Mouse (Mus musculus): ENCODE measurements around the gene Smtnl1. TPM values are rescaled to one million over a fixed set of nuclear protein-coding genes. Genes with fewer than 3 reads are reported as not detected.

Smtnl1 gene
- polyA plus RNA-seq, 2 experiments: 0.24 to 0.55 TPM

- 92% methylated on average over 3 of the region's 3 CpGs for WGBS
- Histone ChIP-seq H3K4me2 (replicated peaks; ENCODE audit: low read depth, low read length, severe bottlenecking) (no peak overlapping the region), H3K36me3 (ENCODE audit: control insufficient read depth, insufficient read depth, low read length) (no peaks in the 10 kb centered on the region), H3K9me3 (ENCODE audit: control insufficient read depth, low read length) (no peaks in the 10 kb centered on the region), H3K4me1 (ENCODE audit: control insufficient read depth, insufficient read depth, low read length) (no peaks in the 10 kb centered on the region), H3K27me3 (ENCODE audit: control insufficient read depth, insufficient read depth, low read length) (no peaks in the 10 kb centered on the region), H3K4me3 (replicated peaks; ENCODE audit: low read length) (no peak overlapping the region), H3K9ac (ENCODE audit: low read depth, low read length, severe bottlenecking) (no peak overlapping the region), H3K27ac (replicated peaks; ENCODE audit: low read depth, low read length) (no peak overlapping the region)
- TF ChIP-seq POLR2A (IDR thresholded peaks at IDR 0.05; ENCODE audit: borderline replicate concordance, extremely low read depth, insufficient read depth, insufficient read length): no peak
- no peak for DNase-seq (ENCODE audit: low spot score)
- no peak for ATAC-seq (ENCODE audit: low FRiP score, low read depth)
Observed at GRCm38 (mm10) chr2:84793154-84793553, 29.3 kb downstream of the Smtnl1 start.

- Histone ChIP-seq H3K4me2 (replicated peaks; ENCODE audit: low read depth, low read length, severe bottlenecking) (no peak overlapping the region), H3K27ac (replicated peaks; ENCODE audit: low read depth, low read length) (no peak overlapping the region), H3K9me3 (ENCODE audit: control insufficient read depth, low read length) (no peaks in the 10 kb centered on the region), H3K9ac (ENCODE audit: low read depth, low read length, severe bottlenecking) (no peak overlapping the region), H3K4me3 (replicated peaks; ENCODE audit: low read length) (no peak overlapping the region), H3K4me1 (ENCODE audit: control insufficient read depth, insufficient read depth, low read length) (no peaks in the 10 kb centered on the region), H3K27me3 (ENCODE audit: control insufficient read depth, insufficient read depth, low read length) (no peaks in the 10 kb centered on the region), H3K36me3 (ENCODE audit: control insufficient read depth, insufficient read depth, low read length) (no peaks in the 10 kb centered on the region)
- 82% methylated on average over 3 of the region's 3 CpGs for WGBS
- TF ChIP-seq POLR2A (IDR thresholded peaks at IDR 0.05; ENCODE audit: borderline replicate concordance, extremely low read depth, insufficient read depth, insufficient read length): no peak
- ATAC-seq (ENCODE audit: low FRiP score, low read depth): no peak
- no peak for DNase-seq (ENCODE audit: low spot score)
Observed at GRCm38 (mm10) chr2:84792516-84792915, 29.9 kb downstream of the Smtnl1 start.

- Histone ChIP-seq H3K36me3 (ENCODE audit: control insufficient read depth, insufficient read depth, low read length) (no peaks in the 10 kb centered on the region), H3K4me2 (replicated peaks; ENCODE audit: low read depth, low read length, severe bottlenecking) (no peak overlapping the region), H3K27me3 (ENCODE audit: control insufficient read depth, insufficient read depth, low read length) (no peaks in the 10 kb centered on the region), H3K27ac (replicated peaks; ENCODE audit: low read depth, low read length) (no peak overlapping the region), H3K9ac (ENCODE audit: low read depth, low read length, severe bottlenecking) (no peak overlapping the region), H3K4me1 (ENCODE audit: control insufficient read depth, insufficient read depth, low read length) (no peaks in the 10 kb centered on the region), H3K4me3 (replicated peaks; ENCODE audit: low read length) (no peak overlapping the region), H3K9me3 (ENCODE audit: control insufficient read depth, low read length) (no peaks in the 10 kb centered on the region)
- WGBS: 45% methylated on average over 9 of the region's 9 CpGs
- DNase-seq (ENCODE audit: low spot score) (no peak), ATAC-seq (ENCODE audit: low FRiP score, low read depth) (no peak)
- TF ChIP-seq POLR2A (IDR thresholded peaks at IDR 0.05; ENCODE audit: borderline replicate concordance, extremely low read depth, insufficient read depth, insufficient read length): no peak
Observed at GRCm38 (mm10) chr2:84790418-84790817, 32.0 kb downstream of the Smtnl1 start.

GRCm38 (mm10) chr2:84788316-84788715, 34.1 kb downstream of the Smtnl1 start:
- DNase-seq (ENCODE audit: low spot score): no peak
- H3K27ac ChIP-seq (replicated peaks; ENCODE audit: low read depth, low read length): no peak overlapping the region
- no peaks in the 10 kb centered on the region for H3K4me1 ChIP-seq (ENCODE audit: control insufficient read depth, insufficient read depth, low read length)
- H3K9me3 ChIP-seq (ENCODE audit: control insufficient read depth, low read length): no peaks in the 10 kb centered on the region
- whole genome bisulfite sequencing: 78% methylated on average over 3 of the region's 3 CpGs
- no peak overlapping the region for H3K9ac ChIP-seq (ENCODE audit: low read depth, low read length, severe bottlenecking)
- no peak for ATAC-seq (ENCODE audit: low FRiP score, low read depth)
- no peak overlapping the region for H3K4me2 ChIP-seq (replicated peaks; ENCODE audit: low read depth, low read length, severe bottlenecking)
- TF ChIP-seq POLR2A (IDR thresholded peaks at IDR 0.05; ENCODE audit: borderline replicate concordance, extremely low read depth, insufficient read depth, insufficient read length): no peak
- no peaks in the 10 kb centered on the region for H3K36me3 ChIP-seq (ENCODE audit: control insufficient read depth, insufficient read depth, low read length)
- no peaks in the 10 kb centered on the region for H3K27me3 ChIP-seq (ENCODE audit: control insufficient read depth, insufficient read depth, low read length)
- H3K4me3 ChIP-seq (replicated peaks; ENCODE audit: low read length): no peak overlapping the region

- no peaks in the 10 kb centered on the region for H3K27me3 ChIP-seq (ENCODE audit: control insufficient read depth, insufficient read depth, low read length)
- H3K4me1 ChIP-seq (ENCODE audit: control insufficient read depth, insufficient read depth, low read length): no peaks in the 10 kb centered on the region
- H3K36me3 ChIP-seq (ENCODE audit: control insufficient read depth, insufficient read depth, low read length): no peaks in the 10 kb centered on the region
- no peak overlapping the region for H3K4me3 ChIP-seq (replicated peaks; ENCODE audit: low read length)
- H3K27ac ChIP-seq (replicated peaks; ENCODE audit: low read depth, low read length): no peak overlapping the region
- DNase-seq (ENCODE audit: low spot score): no peak
- no peaks in the 10 kb centered on the region for H3K9me3 ChIP-seq (ENCODE audit: control insufficient read depth, low read length)
- no peak for ATAC-seq (ENCODE audit: low FRiP score, low read depth)
- no peak overlapping the region for H3K4me2 ChIP-seq (replicated peaks; ENCODE audit: low read depth, low read length, severe bottlenecking)
- WGBS: 77% methylated on average over 3 of the region's 3 CpGs
- no peak overlapping the region for H3K9ac ChIP-seq (ENCODE audit: low read depth, low read length, severe bottlenecking)
- TF ChIP-seq POLR2A (IDR thresholded peaks at IDR 0.05; ENCODE audit: borderline replicate concordance, extremely low read depth, insufficient read depth, insufficient read length): no peak
Observed at GRCm38 (mm10) chr2:84783840-84784566, 38.4 kb downstream of the Smtnl1 start.

Data from limb, embryonic 14.5 days (tissue).